Mouse (Mus musculus): ENCODE measurements around the gene Dennd1a.

Gene Dennd1a

DNA sequence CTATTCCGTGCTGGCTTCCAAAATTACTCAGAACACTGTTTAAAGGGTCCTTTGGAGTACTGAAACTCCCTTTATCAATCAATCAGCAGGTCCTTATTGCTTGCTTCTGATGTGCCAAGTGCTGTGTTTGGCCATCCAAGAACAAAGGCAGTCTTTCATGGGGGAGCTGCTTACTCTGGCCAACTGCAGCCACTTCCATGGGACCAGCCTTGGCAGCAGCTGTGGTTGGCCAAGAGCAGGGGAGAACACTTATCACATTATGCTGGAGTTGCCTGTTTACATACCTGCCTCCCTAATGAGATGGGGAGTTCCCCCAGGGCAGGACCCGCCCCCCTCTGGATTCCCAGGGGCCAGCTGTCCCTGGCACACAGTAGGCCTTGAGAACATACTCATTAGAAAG, 432.0 kb downstream of the Dennd1a start:
- DNase-seq = no peak

DNA sequence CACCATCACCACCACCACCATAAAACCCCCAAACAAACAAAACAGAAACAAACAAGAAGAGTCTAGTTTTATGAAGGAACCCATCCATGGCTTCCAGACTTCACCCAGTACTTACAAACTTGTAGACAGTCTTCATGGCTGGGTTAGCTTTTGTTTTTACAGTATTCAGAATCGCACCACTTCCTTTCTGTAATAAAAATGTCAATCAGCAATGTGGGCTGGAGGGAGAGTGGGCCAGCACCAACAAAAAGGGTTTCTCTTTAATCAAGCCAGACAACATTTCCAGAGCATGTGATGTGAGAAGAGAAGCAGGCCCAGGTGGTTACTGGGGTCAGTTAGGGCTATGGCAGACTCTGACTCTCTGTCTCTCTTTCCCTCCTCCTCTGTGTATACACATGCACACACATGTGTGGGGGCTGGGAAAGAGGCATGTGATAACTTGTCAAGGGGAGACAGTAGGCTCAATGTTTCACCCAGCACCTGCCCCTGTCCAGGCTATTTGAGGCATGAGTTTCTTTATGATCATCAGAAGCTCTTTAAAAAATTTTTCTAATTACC, 433.2 kb downstream of the Dennd1a start:
- DNase-seq = no peak

DNA sequence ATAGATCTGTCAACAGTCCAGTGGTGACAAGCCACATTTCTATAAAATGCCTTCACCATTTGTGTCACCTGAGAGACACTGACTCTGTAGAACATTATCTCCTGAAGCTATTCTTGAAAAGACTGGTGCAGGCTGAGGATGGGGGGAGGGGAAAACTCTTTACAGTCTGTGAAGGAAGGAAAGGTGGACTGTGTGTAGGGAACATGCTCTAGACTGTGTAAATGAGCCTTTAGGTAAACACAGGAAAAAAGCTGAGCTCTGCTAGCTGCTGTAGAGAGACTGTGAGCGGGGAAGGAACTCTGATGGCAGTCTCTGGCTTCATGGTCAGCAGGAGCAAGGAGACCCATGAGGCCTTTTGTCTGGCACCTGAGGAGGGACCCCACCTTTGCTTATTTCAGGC, 436.6 kb downstream of the Dennd1a start:
- DNase-seq = no peak

DNA sequence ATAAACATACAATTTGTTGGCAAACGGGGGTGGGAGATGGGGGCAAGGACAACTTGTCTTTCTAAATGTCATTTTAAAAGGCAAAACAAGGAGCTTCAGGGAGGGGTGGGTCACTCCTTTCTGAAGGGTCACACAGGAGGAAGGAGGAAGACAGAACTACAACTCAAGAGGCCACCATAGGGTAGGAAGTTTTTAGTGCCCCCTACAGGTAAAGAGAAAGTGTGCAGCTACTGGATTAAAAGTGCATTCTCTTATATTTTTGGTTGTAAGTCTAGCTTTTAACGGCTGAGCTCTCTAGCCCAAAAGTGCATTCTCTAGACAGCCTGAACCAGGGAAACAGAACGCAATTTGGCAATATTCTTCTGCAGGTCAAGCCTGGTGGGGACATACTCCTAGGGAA, 437.8 kb downstream of the Dennd1a start:
- no peak for DNase-seq

DNA sequence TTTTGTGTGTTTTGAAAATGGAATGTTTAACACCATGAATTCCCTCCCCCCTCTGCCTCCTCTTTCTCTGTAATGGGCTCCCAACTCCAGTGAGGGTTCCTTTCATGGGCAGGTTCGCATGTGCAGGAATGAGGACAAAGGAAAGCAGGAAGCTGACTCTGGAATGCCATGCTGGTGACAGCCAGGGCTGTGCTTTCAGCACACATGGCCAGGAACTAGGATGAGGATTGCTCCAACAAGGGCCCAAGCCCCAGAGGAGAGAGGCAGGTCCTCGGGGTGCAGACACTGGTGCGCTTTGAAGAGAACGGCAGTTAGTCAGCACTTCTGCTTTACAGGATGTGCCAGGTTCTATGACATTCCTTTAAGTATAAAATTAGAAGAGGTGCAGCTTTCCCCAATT, 444.5 kb downstream of the Dennd1a start:
- no peak for DNase-seq

DNA sequence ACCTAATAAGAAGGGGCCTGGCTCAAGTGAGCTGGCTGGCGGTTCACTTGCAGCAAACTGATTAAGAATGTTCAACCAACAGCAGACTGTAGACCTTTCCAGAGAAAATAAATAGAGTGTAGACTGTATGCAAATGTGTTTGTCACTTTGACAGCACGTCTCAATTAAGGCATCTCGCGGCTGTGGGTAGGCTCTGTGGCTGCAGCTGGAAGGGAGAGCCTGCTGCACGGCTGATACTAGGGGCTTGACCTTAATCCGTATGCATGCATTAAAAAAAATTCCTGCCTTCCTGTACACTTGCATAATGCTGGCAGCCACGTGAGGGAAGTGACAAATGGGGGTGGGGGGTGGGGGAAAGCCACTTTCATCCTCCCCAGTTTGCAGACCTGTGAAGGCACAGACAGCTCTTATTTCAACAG, 445.0 kb downstream of the Dennd1a start:
- no peak for DNase-seq

DNA sequence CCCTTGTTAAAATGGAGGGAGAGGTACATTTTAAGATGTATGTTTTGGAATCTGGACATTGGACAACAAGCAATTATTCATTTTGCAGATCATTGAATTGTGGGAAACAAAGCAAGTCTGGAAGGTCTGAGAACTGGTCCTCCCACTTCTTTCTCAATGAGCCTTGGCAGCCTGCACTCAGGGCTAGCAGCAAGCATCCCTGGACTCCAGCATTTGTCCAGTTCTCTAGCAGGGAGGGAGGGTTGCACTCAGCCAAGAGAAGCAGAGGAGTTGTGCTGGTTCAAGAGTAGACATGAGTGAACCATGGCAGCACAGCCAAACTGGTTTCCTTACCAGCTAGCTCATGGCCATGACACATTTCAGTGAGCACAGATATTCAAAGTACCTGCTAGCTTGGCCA, 447.3 kb downstream of the Dennd1a start:
- no peak for DNase-seq

DNA sequence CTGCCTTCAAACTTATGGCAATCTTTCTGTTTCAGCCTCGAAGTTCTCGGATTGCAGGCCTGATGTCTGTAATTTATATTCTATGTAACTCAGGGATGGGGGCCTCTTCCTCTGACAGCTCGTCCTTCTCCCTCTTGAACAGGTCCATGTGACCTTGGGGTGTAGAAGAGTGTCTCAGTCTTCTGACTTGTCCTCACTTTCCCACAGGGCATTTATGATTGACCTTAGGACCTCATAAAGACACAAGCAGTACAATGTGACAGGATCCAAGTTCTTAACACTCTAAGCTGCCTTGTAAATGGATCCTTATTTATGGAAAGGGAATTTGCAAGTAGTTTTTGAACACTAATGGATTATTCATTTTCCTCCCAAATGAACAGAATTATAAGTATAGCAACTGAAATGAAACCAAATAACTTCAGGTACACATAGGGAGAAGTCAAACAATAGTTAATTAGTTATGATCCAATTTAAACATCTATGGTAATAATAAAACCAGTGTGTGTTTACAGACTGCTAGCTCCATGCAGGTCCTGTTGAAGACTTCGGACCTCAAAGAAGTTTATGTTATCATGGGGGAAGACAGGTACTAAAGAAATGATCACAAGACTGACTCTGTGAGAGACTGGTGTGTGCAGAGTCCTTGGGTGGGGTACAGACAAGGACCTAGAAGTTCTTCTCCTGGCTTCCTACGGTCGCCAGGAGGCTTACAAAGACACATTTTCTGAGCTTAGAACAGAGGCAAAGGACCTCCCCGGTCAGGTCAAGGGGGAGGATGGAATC, 448.8 kb downstream of the Dennd1a start:
- no peak for DNase-seq

DNA sequence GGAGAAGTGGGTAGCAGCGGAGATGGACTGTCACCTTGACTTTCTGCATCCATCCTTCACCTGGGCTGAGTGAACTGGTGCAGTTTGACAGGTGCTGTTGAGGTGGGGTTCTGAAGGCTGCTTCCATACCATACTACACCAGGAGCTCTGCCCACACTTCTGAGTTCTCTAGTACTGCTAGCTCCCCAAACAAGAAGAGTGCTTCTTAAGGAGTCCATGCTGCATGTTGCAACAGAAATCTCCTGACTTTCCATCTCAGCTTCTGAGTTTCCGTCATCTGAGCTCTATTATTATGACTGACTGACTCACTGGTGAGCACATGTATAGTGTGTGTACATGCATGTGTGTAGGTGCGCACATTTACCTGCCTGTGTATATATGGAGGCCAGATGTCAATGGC, 449.6 kb downstream of the Dennd1a start:
- DNase-seq = no peak

DNA sequence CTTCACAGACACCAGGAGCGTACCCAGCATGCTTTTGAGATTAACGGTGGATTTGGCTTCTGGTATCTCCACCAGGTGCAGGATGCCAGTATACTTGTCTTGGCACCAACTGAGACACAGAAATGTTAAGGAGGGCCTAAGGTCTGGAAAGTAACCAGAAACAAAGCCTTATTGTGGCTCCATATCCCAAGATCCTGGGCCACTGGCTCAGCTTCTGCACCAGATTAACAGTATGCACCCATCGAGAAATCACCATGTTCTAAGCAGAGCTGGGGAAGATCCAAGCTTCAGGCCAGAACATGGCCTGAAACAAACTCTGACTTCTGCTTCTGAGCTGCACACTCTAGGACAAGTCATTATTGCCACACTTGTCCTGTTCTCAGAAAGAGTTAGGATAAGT, 450.3 kb downstream of the Dennd1a start:
- DNase-seq = no peak

DNA sequence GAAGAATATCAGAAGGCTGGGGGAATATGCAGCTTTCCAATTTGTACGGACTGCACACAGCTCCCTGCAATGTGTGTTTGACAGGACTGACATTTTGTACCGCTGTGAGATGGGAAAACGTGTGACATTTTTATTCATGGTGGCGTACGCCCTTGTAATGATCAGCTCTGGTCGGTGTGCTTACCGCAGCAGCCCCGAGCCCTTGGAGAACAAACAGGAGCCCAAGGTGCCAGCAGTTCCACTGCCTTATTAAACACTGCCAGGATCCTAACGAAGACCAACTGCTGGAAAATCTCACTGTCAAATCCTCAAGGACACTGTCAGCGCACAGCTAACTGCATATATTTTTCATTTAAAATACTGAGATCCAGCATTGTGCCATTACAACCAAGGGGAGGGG, 454.9 kb downstream of the Dennd1a start:
- no peak for DNase-seq

DNA sequence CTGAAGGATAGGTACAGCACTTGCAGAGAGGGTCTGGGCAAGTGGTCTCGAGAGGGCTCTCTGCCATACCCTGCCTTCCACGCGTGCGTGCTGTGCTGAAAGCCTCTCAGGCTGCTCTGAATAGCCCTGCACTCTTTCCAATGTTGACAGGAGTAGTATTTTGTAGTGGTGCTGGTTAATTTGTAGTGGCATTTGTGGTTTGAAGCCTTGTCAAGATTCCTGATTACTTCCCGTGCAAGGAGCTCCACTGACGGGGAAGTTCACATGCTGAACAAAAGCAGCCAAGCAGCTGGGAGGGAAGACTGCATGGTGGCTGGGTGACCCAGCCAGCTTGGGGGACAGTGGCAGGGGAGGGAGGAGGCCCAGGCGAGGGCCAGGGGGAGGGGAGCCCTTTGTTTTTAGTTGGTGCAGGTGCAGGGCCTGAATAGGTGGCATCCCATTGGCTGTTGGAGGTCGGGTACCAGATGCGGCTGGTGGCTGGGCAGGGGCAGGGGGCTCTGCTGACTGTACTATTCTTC, 457.4 kb downstream of the Dennd1a start:
- no peak for DNase-seq

DNA sequence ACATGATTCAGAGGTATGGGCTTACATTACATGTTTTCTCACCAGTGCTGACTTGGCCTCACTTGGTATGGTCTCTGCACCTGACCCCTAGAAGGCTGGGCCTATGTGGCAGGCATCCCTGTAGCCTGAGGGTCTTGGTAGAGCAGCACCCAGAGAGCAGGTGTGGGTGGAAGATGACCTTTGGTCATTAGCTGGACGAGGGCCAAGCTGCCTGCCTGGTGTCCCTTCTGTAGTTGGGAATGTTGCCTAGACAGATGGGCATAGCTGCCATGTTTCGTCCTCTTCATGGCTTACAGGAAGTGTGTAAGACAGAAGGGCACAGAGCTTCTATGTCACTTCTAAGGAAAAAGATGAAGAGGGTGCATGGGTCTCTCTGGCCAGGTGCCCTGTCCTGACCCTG, 463.4 kb downstream of the Dennd1a start:
- DNase-seq = peak; percentile 47 to 76

DNA sequence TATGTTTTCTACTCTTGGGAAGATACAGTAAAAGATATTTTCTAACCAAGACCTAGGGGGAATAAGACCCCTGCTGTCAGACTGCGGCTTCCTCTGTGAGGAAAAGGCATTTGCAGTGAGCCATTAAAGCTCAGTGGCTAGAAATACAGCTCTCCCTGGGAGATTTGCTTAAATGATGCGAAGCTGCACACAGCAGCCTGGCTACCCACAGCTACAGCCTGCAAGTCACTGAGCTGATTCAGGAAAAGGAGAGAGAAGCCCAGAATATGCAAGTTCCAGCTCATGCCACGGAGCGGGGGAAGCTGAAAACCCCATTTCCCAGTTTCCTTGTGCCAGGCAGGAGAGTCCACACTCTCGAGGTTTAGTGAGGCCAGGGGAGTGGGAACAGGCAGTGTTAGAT, 465.1 kb downstream of the Dennd1a start:
- DNase-seq = no peak

DNA sequence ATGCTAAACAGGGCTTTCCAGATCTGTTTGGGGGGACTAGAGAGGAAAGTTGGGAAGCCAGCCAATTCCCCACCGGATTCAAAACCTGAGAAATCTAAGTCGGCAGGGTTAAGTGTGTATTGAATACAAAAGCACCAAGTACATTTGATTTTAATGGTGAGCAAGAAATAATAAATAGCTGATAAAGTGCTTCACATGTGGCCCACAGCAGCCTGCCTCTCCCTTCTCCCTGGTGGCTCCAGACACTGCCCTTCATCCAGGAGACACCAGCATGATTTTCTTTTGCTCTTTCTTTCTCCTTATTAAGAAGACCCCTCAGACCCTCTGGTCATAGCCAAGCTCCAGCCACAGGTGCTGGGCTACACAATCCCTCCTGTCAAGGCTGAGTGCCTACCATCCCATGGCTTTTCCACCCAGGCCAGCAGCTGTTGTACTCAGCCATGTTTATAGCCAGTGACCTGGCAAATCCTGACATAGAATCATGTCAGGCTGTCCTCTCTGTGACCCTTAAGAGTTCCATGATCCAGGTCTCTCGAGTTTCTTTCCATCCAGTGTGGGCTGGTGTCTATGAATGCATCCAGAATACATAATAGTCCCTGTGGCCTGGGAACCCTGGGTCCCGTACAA, 467.6 kb downstream of the Dennd1a start:
- DNase-seq = no peak

DNA sequence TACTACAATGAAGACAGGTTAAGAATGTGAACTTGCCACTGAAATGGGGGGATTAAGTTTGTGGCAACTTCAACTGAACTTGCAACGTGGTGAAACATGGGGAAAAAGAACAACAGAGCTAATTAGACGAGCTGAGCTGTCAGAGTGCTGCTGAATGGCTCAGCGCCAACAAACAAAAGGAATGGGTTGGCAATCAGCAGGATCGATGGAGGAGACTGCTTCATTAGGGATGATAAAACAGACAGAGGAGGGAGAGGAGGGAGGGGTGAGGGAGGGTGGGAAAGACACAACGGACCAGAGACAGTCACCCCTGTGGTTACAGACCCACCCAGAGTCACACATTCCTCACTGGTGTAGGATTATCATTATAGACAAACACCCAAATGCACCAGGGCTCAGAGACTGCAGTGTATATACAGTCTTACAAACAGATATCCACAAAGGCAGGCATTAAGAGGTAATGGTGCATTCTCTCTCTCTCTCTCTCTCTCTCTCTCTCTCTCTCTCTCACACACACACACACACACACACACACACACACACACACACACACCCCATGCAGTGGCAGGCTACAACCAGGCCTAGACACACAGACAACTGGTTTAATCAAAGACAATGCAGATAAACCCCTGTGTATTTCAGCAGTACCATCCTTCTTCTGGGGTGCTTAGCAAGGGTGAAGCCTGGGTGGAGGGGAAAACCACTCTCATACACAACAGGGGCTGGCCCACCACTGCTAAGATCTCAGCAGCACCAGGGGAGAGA, 468.2 kb downstream of the Dennd1a start:
- no peak for DNase-seq

DNA sequence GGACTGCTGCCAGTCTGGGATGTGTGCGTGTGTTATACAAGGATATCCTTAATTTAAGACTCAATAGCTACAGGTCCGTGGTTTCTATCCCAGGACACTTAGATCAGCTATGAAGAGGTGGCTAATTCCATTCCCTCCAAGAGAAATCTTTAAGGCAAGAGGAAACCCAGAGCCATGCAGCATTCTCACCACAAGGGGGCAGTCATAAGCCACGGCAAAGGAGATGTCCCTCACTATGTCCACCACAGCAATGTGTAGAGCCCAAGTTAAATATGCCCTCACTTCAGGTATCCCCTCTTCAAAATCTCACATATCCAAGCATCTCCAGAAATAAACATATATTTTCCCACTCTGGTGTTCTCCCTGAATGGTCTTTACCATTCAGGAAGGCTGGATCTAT, 471.5 kb downstream of the Dennd1a start:
- peak; percentile 70 to 86 for DNase-seq

DNA sequence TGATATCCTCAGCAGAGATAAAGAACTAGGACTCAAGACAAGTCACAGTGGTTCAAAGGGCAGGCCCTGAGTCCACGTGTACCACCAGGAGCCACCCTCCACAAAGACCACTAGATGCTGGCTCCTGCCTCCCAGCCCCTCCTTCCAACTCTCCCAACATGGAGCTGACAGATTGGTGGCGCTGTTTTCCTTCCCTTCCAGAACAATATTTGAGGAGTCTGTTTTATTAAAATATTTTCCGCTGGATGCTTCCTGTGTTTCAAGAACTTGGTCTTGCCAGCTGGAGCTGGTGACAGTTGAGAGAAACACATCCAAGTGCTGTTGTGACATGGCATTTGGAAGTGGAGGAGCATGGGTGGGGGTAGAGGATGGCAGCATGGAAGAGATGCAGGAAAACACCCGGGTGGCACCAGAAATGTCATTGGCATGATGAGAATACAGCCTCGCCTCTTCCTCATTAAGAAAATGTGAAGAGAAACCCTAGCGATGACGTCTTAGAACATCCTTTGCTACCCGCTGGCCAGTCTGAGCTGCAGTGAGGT, 472.3 kb downstream of the Dennd1a start:
- DNase-seq = no peak

DNA sequence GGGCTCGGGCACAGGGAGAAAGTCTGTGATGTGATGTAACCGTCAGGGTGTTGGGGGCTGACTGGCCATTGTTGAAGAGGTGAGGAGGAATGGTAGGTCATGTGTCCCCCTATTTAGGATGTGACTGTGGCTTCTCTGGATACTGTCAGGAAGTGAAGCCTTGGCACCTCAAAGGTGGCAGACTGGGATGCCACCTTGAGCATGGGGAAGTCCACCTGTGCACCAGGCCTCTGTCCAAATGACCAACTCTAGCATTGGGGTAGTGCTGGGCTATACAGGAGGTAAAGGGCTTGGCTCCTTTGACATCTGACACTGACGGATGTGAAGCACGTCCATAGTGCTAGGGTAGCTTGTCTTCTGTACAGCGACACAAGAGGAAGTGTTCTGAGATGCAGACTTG, 474.8 kb downstream of the Dennd1a start:
- DNase-seq = no peak

DNA sequence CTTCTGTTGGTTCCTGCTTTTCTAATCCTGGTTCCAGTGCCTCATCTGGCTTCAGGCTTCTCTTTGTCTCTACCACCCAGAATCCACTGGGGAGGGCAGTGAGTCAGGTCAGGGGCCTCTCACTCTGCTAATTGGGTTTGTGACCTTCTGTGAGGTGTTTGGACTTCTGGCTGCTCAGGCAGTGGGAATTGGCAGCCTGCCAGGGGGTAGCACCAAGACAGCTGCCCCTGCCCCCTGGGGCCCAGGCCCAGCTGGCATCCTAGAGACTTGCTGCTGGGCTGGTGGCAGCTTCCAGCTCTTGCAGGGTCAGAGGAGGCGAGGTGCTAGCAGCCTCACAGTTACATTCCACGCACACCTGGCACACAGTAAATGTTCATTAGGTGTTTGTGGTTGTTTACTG, 475.5 kb downstream of the Dennd1a start:
- peak; percentile 53 to 73 for DNase-seq

DNA sequence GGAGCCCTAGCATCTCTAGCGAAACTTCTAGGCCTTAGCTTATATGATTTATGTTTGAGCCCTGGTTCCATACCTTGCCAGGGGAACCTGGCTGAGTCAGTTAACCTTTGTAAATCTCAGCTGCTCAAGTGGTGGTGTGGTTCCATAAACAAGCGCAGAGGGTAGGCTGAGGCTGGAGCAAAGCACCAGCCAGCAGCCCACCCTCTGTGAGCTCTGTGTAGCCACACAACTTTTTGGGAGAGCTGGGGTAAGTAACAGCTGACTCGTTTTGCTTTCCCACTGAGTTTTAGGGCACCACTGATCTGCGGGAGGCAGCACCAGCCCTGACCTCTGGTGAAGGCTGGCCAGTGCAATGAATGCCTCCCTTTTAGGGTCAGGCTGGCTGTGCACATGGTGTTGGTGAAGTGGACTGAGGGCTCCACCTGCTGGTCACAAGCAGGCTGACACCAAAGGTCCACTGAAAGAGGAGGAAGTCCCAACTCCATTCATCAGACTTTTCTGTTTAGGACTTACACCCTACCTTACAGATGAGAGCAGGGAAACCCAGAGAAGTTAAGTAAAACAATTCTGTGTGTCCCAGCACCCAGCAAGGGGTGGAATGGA, 484.5 kb downstream of the Dennd1a start:
- DNase-seq = peak; percentile 62 to 84

DNA sequence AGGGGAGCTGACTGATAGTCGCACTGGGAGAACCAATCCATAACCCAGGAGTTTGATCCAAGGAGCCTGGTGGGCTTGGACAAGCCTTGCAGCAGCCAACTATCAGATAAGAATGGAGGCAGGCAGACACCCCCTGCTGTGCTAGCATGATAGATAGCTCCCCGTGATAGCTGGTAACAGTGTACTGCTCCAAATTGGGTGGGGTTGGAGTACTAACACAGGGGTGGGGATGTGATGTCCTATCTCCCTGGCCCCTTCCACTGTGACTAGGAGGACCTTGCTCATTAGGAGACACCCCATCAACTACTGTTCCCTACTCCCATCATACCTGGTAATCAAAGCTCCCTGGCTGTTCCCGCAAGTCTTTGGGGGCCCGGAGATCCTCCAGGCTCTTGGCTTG, 485.5 kb downstream of the Dennd1a start:
- no peak for DNase-seq

DNA sequence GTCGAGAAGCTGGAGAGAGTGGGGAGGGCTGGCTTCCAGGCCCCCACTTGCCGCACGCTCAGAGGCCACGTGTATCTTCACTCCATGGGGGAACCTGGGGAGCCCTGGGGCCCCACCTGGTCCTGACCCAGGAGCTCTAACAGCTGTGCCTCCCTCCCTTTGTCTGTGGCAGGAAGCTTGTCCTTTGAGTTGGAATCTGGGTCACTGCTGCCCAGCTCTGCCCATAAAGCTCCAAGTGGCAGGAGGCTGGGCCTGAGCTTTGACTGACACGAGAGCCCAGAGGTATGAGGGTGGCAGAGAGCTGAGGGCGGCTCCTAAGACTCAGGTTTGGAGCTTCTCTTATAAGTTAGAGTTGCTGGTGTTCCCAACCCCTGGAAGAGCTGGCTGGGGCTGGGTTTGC, 488.1 kb downstream of the Dennd1a start:
- DNase-seq = peak in 1 of 2 experiments; percentile 28
